Mouse (Mus musculus) thymus, adult 2 months (tissue): ENCODE data around the gene Tanc1. TPM values are rescaled to one million over a fixed set of nuclear protein-coding genes. Genes with fewer than 3 reads are reported as not detected.

Experiments used
- DNase-seq: peaks from one replicate; pipeline ENCODE4 v3.0.0; 2021
- H3K27ac ChIP-seq: fragments of 200-500 bp; 2 replicates; pipeline ENCODE4 v1.5.1; 2012; ENCODE audit warnings: low read length, control low read depth; ENCODE audit not compliant: control insufficient read depth, insufficient read depth
- H3K27me3 ChIP-seq: fragments of 200-500 bp; 2 replicates; pipeline ENCODE4 v1.6.1; 2012; ENCODE audit warnings: mild to moderate bottlenecking, low read length, moderate library complexity, mixed read lengths; ENCODE audit not compliant: control insufficient read depth, insufficient read depth
- H3K36me3 ChIP-seq: fragments of 200-500 bp; 2 replicates; pipeline ENCODE4 v1.6.1; 2012; ENCODE audit warnings: mild to moderate bottlenecking, low read length, moderate library complexity; ENCODE audit not compliant: control insufficient read depth, insufficient read depth
- H3K4me1 ChIP-seq: fragments of 200-500 bp; replicated peaks from 2 replicates; pipeline ENCODE4 v1.6.1; 2012; ENCODE audit warnings: low read length; ENCODE audit not compliant: control insufficient read depth, insufficient read depth
- H3K4me3 ChIP-seq: fragments of 200-500 bp; 2 replicates; pipeline ENCODE4 v1.5.1; 2012; ENCODE audit warnings: mild to moderate bottlenecking, low read length, control low read depth, moderate library complexity; ENCODE audit not compliant: control insufficient read depth, insufficient read depth
- CTCF ChIP-seq: fragments of 200-500 bp; IDR thresholded peaks from 2 replicates; pipeline ENCODE4 v1.5.1; 2012; ENCODE audit warnings: mild to moderate bottlenecking, control low read depth, low read length, moderate library complexity, borderline replicate concordance; ENCODE audit not compliant: control insufficient read depth, poor library complexity, insufficient read depth; ENCODE audit errors: extremely low read depth
- POLR2A ChIP-seq: fragments of 200-500 bp; IDR thresholded peaks from 2 replicates; pipeline ENCODE4 v1.6.1; 2012; ENCODE audit warnings: mild to moderate bottlenecking, low read length, control low read depth, moderate library complexity; ENCODE audit not compliant: control insufficient read depth, poor library complexity, insufficient read depth; ENCODE audit errors: extremely low read depth
- WGBS: fragments of 180-500 bp; shearing (Covaris S2); methylation state at CpG from one replicate; pipeline ENCODE4 v1.1.7; 2018; 5-methylcytosine and 5-hydroxymethylcytosine counted together
- polyA plus RNA-seq: library from polyadenylated mRNA; depleted of rRNA; stranded (reverse); fragments of >200 nt; gene quantifications from 2 replicates; pipeline ENCODE4 v1.2.3, GENCODE M21; 2012

Tanc1 gene
- polyA plus RNA-seq, 1 experiment, result 7.3 TPM

GRCm38 (mm10) chr2:59656680-59657079, 44.8 kb downstream of the Tanc1 start:
- WGBS, result 86% methylated on average over 5 of the region's 5 CpGs
- no peaks in the 10 kb centered on the region for H3K27me3 ChIP-seq
- DNase-seq, result no peak
- H3K27ac ChIP-seq, result no peak overlapping the region
- H3K4me1 ChIP-seq, result 0 out of 2 replicates have a peak, but pooled peaks cover 2% of the 10 kb centered on the region
- no peak overlapping the region for H3K4me3 ChIP-seq
- no peak for TF ChIP-seq POLR2A
- TF ChIP-seq CTCF, result no peak
- no peaks in the 10 kb centered on the region for H3K36me3 ChIP-seq

- no peaks in the 10 kb centered on the region for H3K27me3 ChIP-seq
These were observed 47.8 kb downstream of the Tanc1 start for GRCm38 (mm10) chr2:59659686-59660085.

GRCm38 (mm10) chr2:59660891-59661805, 49.3 kb downstream of the Tanc1 start:
- DNase-seq, result no peak
- no peak overlapping the region for H3K4me3 ChIP-seq
- H3K4me1 ChIP-seq, result 0 out of 2 replicates have a peak, but pooled peaks cover 2% of the 10 kb centered on the region
- H3K27ac ChIP-seq, result no peak overlapping the region
- H3K36me3 ChIP-seq, result no peaks in the 10 kb centered on the region
- H3K27me3 ChIP-seq, result no peaks in the 10 kb centered on the region
- 90% methylated on average over 16 of the region's 16 CpGs for WGBS
- TF ChIP-seq POLR2A, result no peak
- no peak for TF ChIP-seq CTCF

More at GRCm38 (mm10) chr2:59659686-59660085, 47.8 kb downstream of the Tanc1 start:
- TF ChIP-seq POLR2A, result no peak
- TF ChIP-seq CTCF, result no peak
- H3K27ac ChIP-seq, result no peak overlapping the region
- H3K4me1 ChIP-seq, result 0 out of 2 replicates have a peak, but pooled peaks cover 2% of the 10 kb centered on the region
- H3K4me3 ChIP-seq, result no peak overlapping the region
- no peaks in the 10 kb centered on the region for H3K36me3 ChIP-seq
- no peak for DNase-seq
- 85% methylated on average over 6 of the region's 6 CpGs for WGBS

GRCm38 (mm10) chr2:59664803-59665567, 53.1 kb downstream of the Tanc1 start:
- H3K27ac ChIP-seq, result no peak overlapping the region

GRCm38 (mm10) chr2:59666533-59666932, 54.7 kb downstream of the Tanc1 start:
- Histone ChIP-seq H3K36me3 (no peaks in the 10 kb centered on the region), H3K27ac (no peak overlapping the region), H3K27me3 (no peaks in the 10 kb centered on the region), H3K4me3 (no peak overlapping the region), H3K4me1 (no peaks in the 10 kb centered on the region)
- WGBS, result 90% methylated on average over 5 of the region's 5 CpGs
- TF ChIP-seq CTCF (no peak), POLR2A (no peak)
- DNase-seq, result no peak

More at GRCm38 (mm10) chr2:59664803-59665567, 53.1 kb downstream of the Tanc1 start:
- TF ChIP-seq CTCF (no peak), POLR2A (no peak)
- Histone ChIP-seq H3K36me3 (no peaks in the 10 kb centered on the region), H3K4me1 (0 out of 2 replicates have a peak, but pooled peaks cover 2% of the 10 kb centered on the region), H3K27me3 (no peaks in the 10 kb centered on the region), H3K4me3 (no peak overlapping the region)
- 89% methylated on average over 16 of the region's 16 CpGs for WGBS
- DNase-seq, result no peak

- Histone ChIP-seq H3K27me3 (no peaks in the 10 kb centered on the region), H3K4me1 (no peaks in the 10 kb centered on the region), H3K27ac (peak overlapping the region; percentile 47; the same call in 1 of the 2 replicates), H3K36me3 (no peaks in the 10 kb centered on the region), H3K4me3 (no peak overlapping the region)
- DNase-seq, result no peak
- TF ChIP-seq CTCF (no peak), POLR2A (no peak)
- WGBS, result 78% methylated on average over 15 of the region's 15 CpGs
These were observed 58.5 kb downstream of the Tanc1 start for GRCm38 (mm10) chr2:59670087-59671060.
